Mouse (Mus musculus) mature B cell (primary cell): ENCODE data around the gene Fmn2.

Experiments used
- in situ Hi-C: fragments of 300-500 bp; cut with MboI; formaldehyde crosslinking; loops from 2 replicates; pipeline ENCODE4 v1.14.3; 2019

The Fmn2 gene

GRCm38 (mm10) chr1:174501661-174502030, at the start of gene Fmn2:
Fmn2 (plus strand) TSS chr1:174501825.
- in situ Hi-C loops, result no loop called here

GRCm38 (mm10) chr1:174455100-174455499, 46.5 kb upstream of the Fmn2 start:
- in situ Hi-C loops, result loop anchor here (25.0 kb wide), 1 partner anchor 1118 kb away; the partner anchor contains the start of gene Ackr1

- in situ Hi-C loops, result loop anchor here (25.0 kb wide), 1 partner anchor 1128 kb away; the partner anchor contains the start of gene Ackr1
These were observed 36.2 kb upstream of the Fmn2 start for GRCm38 (mm10) chr1:174465385-174465784.

- in situ Hi-C loops, result loop anchor here (25.0 kb wide), 1 partner anchor 1129 kb away; the partner anchor contains the start of gene Ackr1
These were observed 35.4 kb upstream of the Fmn2 start for GRCm38 (mm10) chr1:174466240-174466639.

GRCm38 (mm10) chr1:174469736-174470135, 31.9 kb upstream of the Fmn2 start:
- in situ Hi-C loops, result loop anchor here (25.0 kb wide), 1 partner anchor 1132 kb away; the partner anchor contains the start of gene Ackr1

GRCm38 (mm10) chr1:174482567-174482966, 19.1 kb upstream of the Fmn2 start:
- in situ Hi-C loops, result no loop called here

GRCm38 (mm10) chr1:174500064-174500463, 1.6 kb upstream of the Fmn2 start:
- in situ Hi-C loops, result no loop called here

GRCm38 (mm10) chr1:174501011-174501410, 614 bp upstream of the Fmn2 start:
- in situ Hi-C loops, result no loop called here

GRCm38 (mm10) chr1:174502031-174502845, 613 bp downstream of the Fmn2 start:
- in situ Hi-C loops, result no loop called here

GRCm38 (mm10) chr1:174502846-174503745, 1.5 kb downstream of the Fmn2 start:
- in situ Hi-C loops, result no loop called here

- in situ Hi-C loops, result no loop called here
These were observed 7.0 kb downstream of the Fmn2 start for GRCm38 (mm10) chr1:174508571-174509110.

GRCm38 (mm10) chr1:174513419-174513818, 11.8 kb downstream of the Fmn2 start:
- in situ Hi-C loops, result no loop called here

- in situ Hi-C loops, result no loop called here
These were observed 20.5 kb downstream of the Fmn2 start for GRCm38 (mm10) chr1:174521976-174522770.

GRCm38 (mm10) chr1:174522809-174523511, 21.3 kb downstream of the Fmn2 start:
- in situ Hi-C loops, result no loop called here

GRCm38 (mm10) chr1:174523512-174523828, 21.8 kb downstream of the Fmn2 start:
- in situ Hi-C loops, result no loop called here

- in situ Hi-C loops, result no loop called here
These were observed 35.3 kb downstream of the Fmn2 start for GRCm38 (mm10) chr1:174536742-174537453.

GRCm38 (mm10) chr1:174537491-174537890, 35.9 kb downstream of the Fmn2 start:
- in situ Hi-C loops, result no loop called here

GRCm38 (mm10) chr1:174548291-174548690, 46.7 kb downstream of the Fmn2 start:
- in situ Hi-C loops, result no loop called here

GRCm38 (mm10) chr1:174553272-174554007, 51.8 kb downstream of the Fmn2 start:
- in situ Hi-C loops, result no loop called here
